Mouse (Mus musculus) small intestine, adult 2 months (tissue): Measurements from ENCODE around the gene Capn13. TPM values are rescaled to one million over a fixed set of nuclear protein-coding genes. Genes with fewer than 3 reads are reported as not detected.

Experiments used
- H3K27ac ChIP-seq: fragments of 200-500 bp; 2 replicates; pipeline ENCODE4 v1.5.1; 2012; ENCODE audit warnings: low read depth, low read length, control low read depth, inconsistent platforms; ENCODE audit not compliant: insufficient read depth
- H3K27me3 ChIP-seq: fragments of 200-500 bp; 2 replicates; pipeline ENCODE4 v1.6.1; 2012; ENCODE audit warnings: mild to moderate bottlenecking, moderate library complexity, low read length, inconsistent platforms; ENCODE audit not compliant: control insufficient read depth, insufficient read depth
- H3K36me3 ChIP-seq: fragments of 200-500 bp; 2 replicates; pipeline ENCODE4 v1.6.1; 2012; ENCODE audit warnings: mild to moderate bottlenecking, low read length, control low read depth, inconsistent platforms; ENCODE audit not compliant: control insufficient read depth, insufficient read depth
- H3K4me1 ChIP-seq: fragments of 200-500 bp; 2 replicates; pipeline ENCODE4 v1.6.1; 2012; ENCODE audit warnings: low read length, inconsistent platforms, mixed read lengths; ENCODE audit not compliant: control insufficient read depth, insufficient read depth, insufficient read length
- H3K4me3 ChIP-seq: fragments of 200-500 bp; 2 replicates; pipeline ENCODE4 v1.5.1; 2012; ENCODE audit warnings: low read depth, mild to moderate bottlenecking, control low read depth, inconsistent platforms, low read length, moderate library complexity
- CTCF ChIP-seq: fragments of 200-500 bp; IDR thresholded peaks from 2 replicates; pipeline ENCODE4 v1.5.1; 2012; ENCODE audit warnings: low read depth, mild to moderate bottlenecking, control low read depth, inconsistent platforms, low read length, moderate library complexity, mixed read lengths; ENCODE audit not compliant: insufficient replicate concordance, insufficient read length; ENCODE audit errors: extremely low read depth
- POLR2A ChIP-seq: fragments of 200-500 bp; IDR thresholded peaks from 2 replicates; pipeline ENCODE4 v1.6.1; 2012; ENCODE audit warnings: low read depth, mild to moderate bottlenecking, control low read depth, inconsistent platforms, low read length, moderate library complexity
- WGBS: fragments of 180-500 bp; shearing (Covaris S2); methylation state at CpG from one replicate; pipeline ENCODE4 v1.1.7; 2018; 5-methylcytosine and 5-hydroxymethylcytosine counted together
- polyA plus RNA-seq: library from polyadenylated mRNA; depleted of rRNA; stranded (reverse); fragments of >200 nt; gene quantifications from 2 replicates; pipeline ENCODE4 v1.2.3, GENCODE M21; 2012

Capn13 gene
- polyA plus RNA-seq, 1 experiment, result 6.8 TPM

DNA sequence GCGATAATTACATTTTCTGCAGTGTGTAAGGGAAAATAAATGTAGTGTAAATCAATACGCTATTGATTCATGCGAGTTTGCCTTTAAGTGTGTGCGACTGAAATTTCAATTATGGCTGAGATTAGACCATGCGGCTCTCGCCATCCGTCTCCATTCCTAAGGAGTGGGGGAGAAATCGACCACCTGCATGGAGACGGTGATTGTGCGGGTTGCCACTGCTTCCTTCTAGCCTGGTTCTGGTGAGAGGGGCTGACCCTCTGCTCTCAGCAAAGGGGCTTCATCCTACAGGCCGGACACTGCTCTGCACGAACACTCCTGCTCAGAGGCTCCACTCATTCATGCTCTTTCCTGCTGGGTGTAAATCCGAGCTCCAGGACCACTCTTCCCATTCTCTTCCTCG, 58.0 kb downstream of the Capn13 start:
- Histone ChIP-seq H3K36me3 (no peaks in the 10 kb centered on the region; the same call in 1 of the 2 replicates), H3K4me3 (no peak overlapping the region), H3K27me3 (no peaks in the 10 kb centered on the region), H3K27ac (no peak overlapping the region), H3K4me1 (no peaks in the 10 kb centered on the region)
- no peak for TF ChIP-seq CTCF
- TF ChIP-seq POLR2A, result no peak
- WGBS, result 90% methylated on average over 14 of the region's 14 CpGs

DNA sequence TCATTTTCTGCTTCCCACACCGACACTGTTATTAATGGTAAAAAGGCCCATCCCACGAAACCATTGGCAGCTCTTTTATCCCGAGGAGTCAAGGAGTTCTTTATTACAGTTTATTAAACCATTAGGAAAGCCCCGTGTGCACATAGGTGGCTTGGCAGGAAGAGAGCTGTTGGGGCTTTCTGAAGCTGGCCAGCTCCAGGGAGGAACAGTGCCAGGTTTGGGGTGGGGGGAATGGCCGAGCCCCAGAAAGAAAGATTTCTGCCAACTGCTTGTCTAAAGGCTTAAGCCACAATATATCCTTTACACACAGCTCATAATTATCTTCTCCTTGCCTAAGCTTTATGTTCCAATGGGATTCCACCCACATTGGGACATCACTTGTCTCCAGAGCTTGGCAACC, 71.6 kb downstream of the Capn13 start:
- no peaks in the 10 kb centered on the region for H3K4me1 ChIP-seq
- H3K4me3 ChIP-seq, result no peak overlapping the region
- H3K27ac ChIP-seq, result no peak overlapping the region
- no peaks in the 10 kb centered on the region for H3K36me3 ChIP-seq
- no peaks in the 10 kb centered on the region for H3K27me3 ChIP-seq
- 70% methylated on average over 5 of the region's 5 CpGs for WGBS
- TF ChIP-seq POLR2A (no peak), CTCF (no peak)

DNA sequence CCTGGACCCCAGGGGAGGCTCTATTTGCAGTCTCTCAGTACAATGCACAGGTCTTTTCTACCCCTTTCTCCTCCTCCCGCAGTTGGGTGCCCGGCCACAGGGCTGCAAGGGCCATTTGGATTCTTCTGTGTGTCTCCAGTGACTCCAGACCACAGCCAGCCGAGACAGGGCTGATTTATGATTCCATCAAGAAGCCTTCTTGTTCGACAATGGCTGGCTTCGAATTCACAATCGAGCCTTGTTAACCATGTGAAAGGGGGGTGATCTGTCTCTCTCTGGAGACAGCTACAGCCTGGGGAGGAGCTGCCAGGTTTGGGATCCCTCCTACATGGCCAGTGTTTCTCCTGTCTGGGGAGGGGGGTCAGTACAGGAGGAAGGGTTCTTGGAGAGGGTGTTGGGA, 75.4 kb downstream of the Capn13 start:
- Histone ChIP-seq H3K4me1 (no peaks in the 10 kb centered on the region), H3K27me3 (no peaks in the 10 kb centered on the region), H3K4me3 (no peak overlapping the region), H3K36me3 (no peaks in the 10 kb centered on the region), H3K27ac (no peak overlapping the region)
- 41% methylated on average over 6 of the region's 6 CpGs for WGBS
- TF ChIP-seq CTCF (no peak), POLR2A (no peak)

DNA sequence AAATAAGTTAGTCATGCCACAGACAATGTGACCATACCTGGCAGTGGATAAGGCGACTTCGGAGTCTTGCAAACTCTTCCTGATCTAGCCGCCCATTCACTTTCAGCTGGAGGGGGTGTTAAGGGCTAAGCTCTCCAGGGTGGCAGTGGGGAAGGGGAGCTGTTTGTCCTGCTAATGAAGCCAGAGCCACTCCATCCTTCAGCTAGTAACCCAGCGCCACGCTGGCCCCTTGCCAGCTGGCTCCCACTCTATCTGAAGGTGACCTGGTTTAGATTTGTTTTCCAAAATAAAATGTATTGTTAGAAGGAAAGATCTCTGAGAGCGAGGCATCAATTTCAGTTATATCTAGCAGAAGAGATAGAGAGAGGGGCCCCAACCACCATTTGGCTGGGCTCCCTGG, 75.9 kb downstream of the Capn13 start:
- WGBS, result 73% methylated on average over 6 of the region's 6 CpGs
- TF ChIP-seq CTCF, result no peak
- no peak for TF ChIP-seq POLR2A
- Histone ChIP-seq H3K27me3 (no peaks in the 10 kb centered on the region), H3K27ac (no peak overlapping the region), H3K4me1 (no peaks in the 10 kb centered on the region), H3K4me3 (no peak overlapping the region), H3K36me3 (no peaks in the 10 kb centered on the region)

DNA sequence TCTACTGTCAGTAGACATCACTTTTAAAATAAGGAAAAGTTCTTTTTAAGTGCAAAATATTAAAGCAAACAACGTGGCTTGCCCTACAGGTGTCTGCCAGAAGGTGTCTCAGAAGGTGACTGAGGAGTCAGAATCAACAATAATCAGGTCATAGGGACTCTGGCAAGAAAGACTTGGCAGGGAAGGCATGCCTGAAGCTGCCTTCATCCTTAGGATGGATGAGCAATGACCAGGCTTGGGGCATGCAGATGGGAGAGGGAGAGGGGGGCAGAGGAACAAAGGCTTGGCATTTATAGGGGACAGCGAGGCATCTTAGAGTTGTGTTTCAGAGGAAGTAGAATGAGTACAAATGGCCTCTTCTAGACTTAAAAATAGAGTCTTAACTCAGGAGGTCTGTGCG, 76.7 kb downstream of the Capn13 start:
- 76% methylated on average over 3 of the region's 3 CpGs for WGBS
- no peaks in the 10 kb centered on the region for H3K27me3 ChIP-seq
- no peaks in the 10 kb centered on the region for H3K4me1 ChIP-seq
- TF ChIP-seq CTCF (no peak), POLR2A (no peak)
- H3K36me3 ChIP-seq, result no peaks in the 10 kb centered on the region
- no peak overlapping the region for H3K27ac ChIP-seq
- H3K4me3 ChIP-seq, result no peak overlapping the region

DNA sequence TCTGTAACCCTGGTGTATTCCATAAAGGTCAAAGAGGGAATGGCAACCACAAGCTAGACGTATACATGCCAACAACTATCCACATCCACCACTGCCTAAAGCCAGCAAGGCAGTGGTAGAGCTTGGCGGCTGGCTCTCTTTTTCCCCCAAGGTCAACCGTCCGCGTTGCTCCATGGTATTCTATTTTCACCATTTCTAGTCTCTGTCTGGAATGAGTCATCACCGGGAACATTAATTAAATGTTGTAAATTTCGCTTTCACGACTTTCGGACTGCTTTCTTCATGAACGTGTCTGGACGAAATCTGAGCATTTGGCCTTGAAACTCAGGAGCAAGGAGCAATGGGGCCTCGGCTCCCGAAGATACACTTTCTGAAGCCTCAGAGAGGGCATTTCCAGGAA, 85.9 kb downstream of the Capn13 start:
- Histone ChIP-seq H3K4me3 (no peak overlapping the region), H3K27ac (no peak overlapping the region), H3K36me3 (no peaks in the 10 kb centered on the region), H3K27me3 (no peaks in the 10 kb centered on the region), H3K4me1 (no peaks in the 10 kb centered on the region)
- TF ChIP-seq POLR2A (no peak), CTCF (no peak)
- 91% methylated on average over 13 of the region's 13 CpGs for WGBS

DNA sequence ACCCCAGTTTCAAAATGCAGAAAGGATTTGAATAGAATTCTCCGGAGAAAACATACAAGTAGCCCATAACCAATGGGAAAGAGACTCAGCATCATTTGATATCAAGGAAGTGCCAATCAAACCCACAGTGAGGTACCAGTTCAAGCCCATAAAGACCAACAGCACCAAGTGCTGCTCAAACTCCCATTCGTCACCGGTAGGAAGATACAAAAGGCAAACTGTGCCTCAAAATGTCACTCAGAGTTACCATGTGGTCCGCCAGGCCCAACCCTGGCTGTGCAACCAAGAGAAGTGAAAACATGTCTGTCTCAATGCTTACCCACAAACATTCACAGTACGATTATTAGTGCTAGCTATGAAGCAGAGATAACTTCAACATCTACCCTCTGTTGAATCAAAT, 89.2 kb downstream of the Capn13 start:
- Histone ChIP-seq H3K4me3 (no peak overlapping the region), H3K36me3 (no peaks in the 10 kb centered on the region), H3K27me3 (no peaks in the 10 kb centered on the region), H3K4me1 (no peaks in the 10 kb centered on the region), H3K27ac (no peak overlapping the region)
- WGBS, result 95% methylated on average over 5 of the region's 5 CpGs
- TF ChIP-seq POLR2A (no peak), CTCF (no peak)

DNA sequence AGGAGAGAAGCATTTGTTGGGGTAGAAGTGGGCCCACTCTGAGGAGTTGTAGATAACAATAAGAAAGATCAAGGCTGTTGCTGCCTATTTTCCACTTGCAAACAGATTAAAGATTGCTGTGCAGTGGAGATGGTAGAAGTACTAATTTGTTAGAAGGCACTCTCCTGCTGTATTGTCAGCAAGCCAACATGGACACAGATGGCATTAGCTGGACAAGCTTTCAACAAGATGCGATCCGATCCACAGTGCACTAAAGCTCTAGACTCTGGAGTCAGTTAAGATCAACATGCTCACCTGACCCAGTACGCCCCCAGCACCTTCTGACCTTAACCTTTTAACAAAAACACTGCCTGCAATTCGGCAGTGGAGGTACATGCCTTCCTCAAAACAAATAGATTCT, 92.0 kb downstream of the Capn13 start:
- no peak overlapping the region for H3K27ac ChIP-seq
- H3K36me3 ChIP-seq, result no peaks in the 10 kb centered on the region
- TF ChIP-seq CTCF, result no peak
- TF ChIP-seq POLR2A, result no peak
- no peaks in the 10 kb centered on the region for H3K4me1 ChIP-seq
- 83% methylated on average over 4 of the region's 4 CpGs for WGBS
- no peaks in the 10 kb centered on the region for H3K27me3 ChIP-seq
- no peak overlapping the region for H3K4me3 ChIP-seq
